Mouse (Mus musculus): ENCODE results near the gene Suv39h1.
A peak's percentile ranks its signal among the peaks of the same experiment; 100 is the strongest.
"Not testable (repeated sequence)": the region's sequence is repeated elsewhere in the genome, so short reads cannot be mapped to it uniquely, and the experiment has no call there.

Suv39h1 gene

GRCm38 (mm10) chrX:8026811-8027210, 47.7 kb downstream of the Suv39h1 start:
- no peak for DNase-seq (ENCODE audit: low spot score in 2 of 2)

GRCm38 (mm10) chrX:8024795-8025194, 49.8 kb downstream of the Suv39h1 start:
- no peak for DNase-seq (ENCODE audit: low spot score in 2 of 2)

- no peak for DNase-seq (ENCODE audit: low spot score in 2 of 2)
These were observed 54.3 kb downstream of the Suv39h1 start for GRCm38 (mm10) chrX:8020111-8020778.

- no peak for DNase-seq (ENCODE audit: low spot score in 2 of 2)
These were observed 56.3 kb downstream of the Suv39h1 start, which contains the start of gene Glod5 for GRCm38 (mm10) chrX:8018286-8018685. Gene Glod5 (minus strand): TSS chrX:8018492.

- DNase-seq (ENCODE audit: low spot score in 2 of 2) = peak; percentile 0 to 18
These were observed 57.4 kb downstream of the Suv39h1 start for GRCm38 (mm10) chrX:8017142-8017541.

- not testable (repeated sequence) for DNase-seq (ENCODE audit: low spot score in 2 of 2)
These were observed 58.9 kb downstream of the Suv39h1 start for GRCm38 (mm10) chrX:8015675-8016074.

- DNase-seq (ENCODE audit: low spot score in 2 of 2) = no peak
These were observed 60.8 kb downstream of the Suv39h1 start for GRCm38 (mm10) chrX:8013569-8014314.

- no peak for DNase-seq (ENCODE audit: low spot score in 2 of 2)
These were observed 61.4 kb downstream of the Suv39h1 start for GRCm38 (mm10) chrX:8013157-8013556.
